10 mouse cellular contexts compared by ENCODE assay signal in the genomic region with DNA sequence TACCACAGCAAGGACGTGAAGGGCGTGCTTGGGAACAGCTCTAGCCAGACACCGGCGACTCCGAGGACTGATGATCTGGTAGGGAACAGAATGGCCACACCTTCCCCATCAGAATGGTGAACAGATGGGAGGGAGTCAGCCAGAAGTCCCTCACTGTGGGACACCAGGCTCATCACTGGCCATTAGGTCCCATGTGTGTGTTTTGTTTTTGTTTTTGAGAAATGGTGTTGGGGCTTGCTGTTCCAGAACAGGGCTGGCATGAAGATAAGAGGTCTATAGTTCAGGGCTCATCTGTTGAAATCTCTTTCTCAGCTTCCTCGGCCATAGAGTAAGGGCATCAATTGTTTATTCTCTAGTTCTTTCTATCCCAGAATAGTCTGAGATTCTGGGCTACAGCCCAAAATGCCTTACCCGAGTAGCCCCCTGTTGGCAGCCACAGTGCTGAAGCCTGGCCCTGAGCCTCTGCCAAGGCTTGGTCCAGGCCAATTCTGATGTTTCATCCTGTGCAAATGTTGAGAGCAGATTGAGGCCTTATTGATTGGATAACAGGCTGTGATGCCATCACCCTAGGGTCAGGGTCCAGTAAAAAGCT. TPM values are rescaled to one million over a fixed set of nuclear protein-coding genes. Genes with fewer than 3 reads are reported as not detected.
DNase-seq lines count a peak whose midpoint lies in the region; ATAC-seq and TF ChIP-seq lines count a peak whose summit lies in the region.
"Had no signal": no experiment of that assay in that cellular context is flagged by ENCODE, and none has a peak within 500 bp of the region (broad histone marks: within the 10 kb centered on the region; RNA-seq: fewer than 3 reads in every experiment).

No protein-coding gene starts in this region.

- TF ChIP-seq CTCF in kidney, adult 2 months (conservative IDR thresholded peaks at IDR 0.05; ENCODE audit: insufficient read depth, insufficient read length, low read depth, low read length) = no peak

- no peak for DNase-seq in hindbrain, embryonic 10.5 days (ENCODE audit: low spot score)
- DNase-seq in hindbrain, embryonic 11.5 days (ENCODE audit: low spot score) = no peak
- DNase-seq in kidney, adult 2 months = no peak
- no peak for DNase-seq in embryo, embryonic 11 days

- peak overlapping the region; percentile 36; the same call in 1 of the 2 replicates for H3K27ac ChIP-seq in hindbrain, embryonic 10.5 days
- H3K27ac ChIP-seq in hindbrain, embryonic 11.5 days (ENCODE audit: low read depth, low read length) = no peak overlapping the region
- 0 out of 2 replicates have a peak overlapping the region, but pooled peaks have one; percentile 17 for H3K27ac ChIP-seq in embryonic facial prominence, embryonic 15.5 days (replicated peaks)
- peak overlapping the region; percentile 46 for H3K27ac ChIP-seq in lung, embryonic 15.5 days
- H3K27ac ChIP-seq in kidney, adult 2 months (ENCODE audit: insufficient read depth, low read depth, low read length) = no peak overlapping the region

- no peak for ATAC-seq in hindbrain, embryonic 11.5 days (ENCODE audit: low FRiP score)
- peak; percentile 54 for ATAC-seq in cerebellum, adult (ENCODE audit: insufficient number of reproducible peaks, low FRiP score, low TSS enrichment)
- ATAC-seq in embryonic facial prominence, embryonic 15.5 days (ENCODE audit: insufficient number of reproducible peaks, low FRiP score, low TSS enrichment, low read depth) = no peak
- no peak for ATAC-seq in lung, embryonic 15.5 days (ENCODE audit: borderline replicate concordance, extremely low read depth, low FRiP score, low TSS enrichment)
- no peak for ATAC-seq in megakaryocyte, adult 5-6 weeks (ENCODE audit: poor library complexity, severe bottlenecking)

- peaks cover 5% of the 10 kb centered on the region; the same call in 1 of the 2 replicates for H3K27me3 ChIP-seq in hindbrain, embryonic 10.5 days (ENCODE audit: insufficient read depth, poor library complexity, severe bottlenecking)
- no peaks in the 10 kb centered on the region for H3K27me3 ChIP-seq in hindbrain, embryonic 11.5 days (ENCODE audit: control insufficient read depth, insufficient read depth, low read length)
- no peaks in the 10 kb centered on the region for H3K27me3 ChIP-seq in embryonic facial prominence, embryonic 15.5 days
- no peaks in the 10 kb centered on the region for H3K27me3 ChIP-seq in lung, embryonic 15.5 days
- no peaks in the 10 kb centered on the region for H3K27me3 ChIP-seq in kidney, adult 2 months (replicated peaks; ENCODE audit: control insufficient read depth, insufficient read depth, low read length)

- peaks cover 27% of the 10 kb centered on the region for H3K36me3 ChIP-seq in hindbrain, embryonic 10.5 days
- 0 out of 2 replicates have a peak, but pooled peaks cover 2% of the 10 kb centered on the region for H3K36me3 ChIP-seq in hindbrain, embryonic 11.5 days (ENCODE audit: control insufficient read depth, insufficient read depth, low read length)
- H3K36me3 ChIP-seq in embryonic facial prominence, embryonic 15.5 days = peaks cover 6% of the 10 kb centered on the region
- no peaks in the 10 kb centered on the region for H3K36me3 ChIP-seq in lung, embryonic 15.5 days
- H3K36me3 ChIP-seq in kidney, adult 2 months (ENCODE audit: control insufficient read depth, insufficient read depth, low read length) = no peaks in the 10 kb centered on the region
- H3K36me3 ChIP-seq: G1E had no signal

- no peak overlapping the region for H3K4me2 ChIP-seq in hindbrain, embryonic 11.5 days (replicated peaks; ENCODE audit: low read depth, low read length)
- no peak overlapping the region for H3K4me2 ChIP-seq in embryonic facial prominence, embryonic 15.5 days (replicated peaks)
- H3K4me2 ChIP-seq in lung, embryonic 15.5 days = no peak overlapping the region

- H3K4me1 ChIP-seq in hindbrain, embryonic 10.5 days (replicated peaks) = peaks cover 80% of the 10 kb centered on the region
- H3K4me1 ChIP-seq in hindbrain, embryonic 11.5 days (replicated peaks; ENCODE audit: control insufficient read depth, insufficient read depth, low read length) = peaks cover 21% of the 10 kb centered on the region
- peaks cover 36% of the 10 kb centered on the region for H3K4me1 ChIP-seq in embryonic facial prominence, embryonic 15.5 days
- H3K4me1 ChIP-seq in lung, embryonic 15.5 days = peaks cover 52% of the 10 kb centered on the region
- H3K4me1 ChIP-seq in kidney, adult 2 months (ENCODE audit: control insufficient read depth, insufficient read depth, low read length) = peaks cover 3% of the 10 kb centered on the region; the same call in 1 of the 2 replicates

- no peak for TF ChIP-seq POLR2A in kidney, adult 2 months (IDR thresholded peaks at IDR 0.05; ENCODE audit: low read depth, low read length)

- 81% methylated on average over 7 of the region's 7 CpGs for WGBS in hindbrain, embryonic 10.5 days
- 84% methylated on average over 7 of the region's 7 CpGs for WGBS in hindbrain, embryonic 11.5 days
- 76% methylated on average over 7 of the region's 7 CpGs for WGBS in embryonic facial prominence, embryonic 15.5 days
- WGBS in lung, embryonic 15.5 days = 64% methylated on average over 7 of the region's 7 CpGs
- WGBS in kidney, adult 2 months = 78% methylated on average over 7 of the region's 7 CpGs

- no peak overlapping the region for H3K4me3 ChIP-seq in hindbrain, embryonic 10.5 days
- H3K4me3 ChIP-seq in hindbrain, embryonic 11.5 days (ENCODE audit: low read depth, low read length) = no peak overlapping the region
- H3K4me3 ChIP-seq in embryonic facial prominence, embryonic 15.5 days (replicated peaks) = no peak overlapping the region
- H3K4me3 ChIP-seq in lung, embryonic 15.5 days = no peak overlapping the region
- H3K4me3 ChIP-seq in kidney, adult 2 months (ENCODE audit: insufficient read depth, low read depth, low read length) = no peak overlapping the region

- H3K9ac ChIP-seq in hindbrain, embryonic 11.5 days (ENCODE audit: low read depth, low read length) = no peak overlapping the region
- H3K9ac ChIP-seq in embryonic facial prominence, embryonic 15.5 days = no peak overlapping the region
- H3K9ac ChIP-seq in lung, embryonic 15.5 days = no peak overlapping the region

- no peaks in the 10 kb centered on the region for H3K9me3 ChIP-seq in hindbrain, embryonic 10.5 days
- no peaks in the 10 kb centered on the region for H3K9me3 ChIP-seq in hindbrain, embryonic 11.5 days (ENCODE audit: control insufficient read depth, low read length)
- H3K9me3 ChIP-seq in embryonic facial prominence, embryonic 15.5 days (replicated peaks) = no peaks in the 10 kb centered on the region
- no peaks in the 10 kb centered on the region for H3K9me3 ChIP-seq in lung, embryonic 15.5 days
- H3K9me3 ChIP-seq: G1E had no signal

RNA-seq across cellular contexts. Expression of gene Tppp3, which starts 4.5 kb away (rescaled TPM):
- polyA plus RNA-seq in hindbrain, embryonic 10.5 days (2016; fragmentation: Nextera tagmentation; extraction: Ambion mirVana) = 131 and 243 TPM in 2 replicates
- 206 and 218 TPM in 2 replicates for polyA plus RNA-seq in hindbrain, embryonic 11.5 days (2014; fragmentation: Nextera tagmentation; extraction: Ambion mirVana)
- 157 and 180 TPM in 2 replicates for polyA plus RNA-seq in embryonic facial prominence, embryonic 15.5 days (2015; fragmentation: Nextera tagmentation; extraction: Ambion mirVana)
- 63.3 and 63.6 TPM in 2 replicates for polyA plus RNA-seq in lung, embryonic 15.5 days (2015; fragmentation: Nextera tagmentation; extraction: Ambion mirVana)
- 11.9 and 19.3 TPM in 2 replicates for polyA plus RNA-seq in kidney, adult 2 months (2012; rRNA removed)
- total RNA-seq in megakaryocyte, adult 5-6 weeks (2015) = 2.5 and 2.9 TPM in 2 replicates
- total RNA-seq in megakaryocyte, adult 5-6 weeks (2017) = 6.5 and 13.4 TPM in 2 replicates
- total RNA-seq: G1E had no signal
- polyA plus RNA-seq: G1E had no signal

RNA-seq across cellular contexts. Expression of gene Zdhhc1, which starts 29.9 kb away (rescaled TPM):
- 23.3 and 29.2 TPM in 2 replicates for polyA plus RNA-seq in hindbrain, embryonic 10.5 days (2016; fragmentation: Nextera tagmentation; extraction: Ambion mirVana)
- 19.0 and 19.7 TPM in 2 replicates for polyA plus RNA-seq in hindbrain, embryonic 11.5 days (2014; fragmentation: Nextera tagmentation; extraction: Ambion mirVana)
- polyA plus RNA-seq in embryonic facial prominence, embryonic 15.5 days (2015; fragmentation: Nextera tagmentation; extraction: Ambion mirVana) = 55.4 and 59.8 TPM in 2 replicates
- 44.0 and 50.9 TPM in 2 replicates for polyA plus RNA-seq in lung, embryonic 15.5 days (2015; fragmentation: Nextera tagmentation; extraction: Ambion mirVana)
- polyA plus RNA-seq in kidney, adult 2 months (2012; rRNA removed) = 47.6 and 57.7 TPM in 2 replicates
- total RNA-seq in megakaryocyte, adult 5-6 weeks (2015) = 0.52 and 1.2 TPM in 2 replicates
- total RNA-seq in megakaryocyte, adult 5-6 weeks (2017) = 0.20 and 0.92 TPM in 2 replicates

RNA-seq across cellular contexts. Expression of gene Hsd11b2, which starts 51.8 kb away (rescaled TPM):
- polyA plus RNA-seq in hindbrain, embryonic 10.5 days (2016; fragmentation: Nextera tagmentation; extraction: Ambion mirVana) = 24.1 and 36.7 TPM in 2 replicates
- 19.6 and 21.1 TPM in 2 replicates for polyA plus RNA-seq in hindbrain, embryonic 11.5 days (2014; fragmentation: Nextera tagmentation; extraction: Ambion mirVana)
- polyA plus RNA-seq in embryonic facial prominence, embryonic 15.5 days (2015; fragmentation: Nextera tagmentation; extraction: Ambion mirVana) = 1.4 TPM in 2 replicates
- 2.6 and 2.8 TPM in 2 replicates for polyA plus RNA-seq in lung, embryonic 15.5 days (2015; fragmentation: Nextera tagmentation; extraction: Ambion mirVana)
- 310 and 336 TPM in 2 replicates for polyA plus RNA-seq in kidney, adult 2 months (2012; rRNA removed)
- total RNA-seq in megakaryocyte, adult 5-6 weeks (2015) = not detected in 2 replicates
- not detected in 2 replicates for total RNA-seq in megakaryocyte, adult 5-6 weeks (2017)
- total RNA-seq: G1E had no signal
- polyA plus RNA-seq: G1E had no signal

RNA-seq across cellular contexts. Expression of gene Lrrc36, which starts 53.4 kb away (rescaled TPM):
- 1.8 and 2.5 TPM in 2 replicates for polyA plus RNA-seq in hindbrain, embryonic 10.5 days (2016; fragmentation: Nextera tagmentation; extraction: Ambion mirVana)
- 2.8 and 3.0 TPM in 2 replicates for polyA plus RNA-seq in hindbrain, embryonic 11.5 days (2014; fragmentation: Nextera tagmentation; extraction: Ambion mirVana)
- 1.1 and 2.6 TPM in 2 replicates for polyA plus RNA-seq in embryonic facial prominence, embryonic 15.5 days (2015; fragmentation: Nextera tagmentation; extraction: Ambion mirVana)
- polyA plus RNA-seq in lung, embryonic 15.5 days (2015; fragmentation: Nextera tagmentation; extraction: Ambion mirVana) = 0.43 and 0.67 TPM in 2 replicates
- polyA plus RNA-seq in kidney, adult 2 months (2012; rRNA removed) = 0.33 and 0.45 TPM in 2 replicates
- 0.07 TPM in 1 of 2 replicates, not detected in the other for total RNA-seq in megakaryocyte, adult 5-6 weeks (2015)
- not detected in 2 replicates for total RNA-seq in megakaryocyte, adult 5-6 weeks (2017)
- total RNA-seq: G1E had no signal
- polyA plus RNA-seq: G1E had no signal

RNA-seq across cellular contexts. Expression of gene Kctd19, which starts 53.5 kb away (rescaled TPM):
- polyA plus RNA-seq in hindbrain, embryonic 10.5 days (2016; fragmentation: Nextera tagmentation; extraction: Ambion mirVana) = 0.12 TPM in 1 of 2 replicates, not detected in the other
- polyA plus RNA-seq in hindbrain, embryonic 11.5 days (2014; fragmentation: Nextera tagmentation; extraction: Ambion mirVana) = 0.14 TPM in 1 of 2 replicates, not detected in the other
- polyA plus RNA-seq in embryonic facial prominence, embryonic 15.5 days (2015; fragmentation: Nextera tagmentation; extraction: Ambion mirVana) = 0.05 TPM in 1 of 2 replicates, not detected in the other
- not detected in 2 replicates for polyA plus RNA-seq in lung, embryonic 15.5 days (2015; fragmentation: Nextera tagmentation; extraction: Ambion mirVana)
- 0.08 and 0.17 TPM in 2 replicates for polyA plus RNA-seq in kidney, adult 2 months (2012; rRNA removed)
- not detected in 2 replicates for total RNA-seq in megakaryocyte, adult 5-6 weeks (2015)
- not detected in 2 replicates for total RNA-seq in megakaryocyte, adult 5-6 weeks (2017)
- total RNA-seq: G1E had no signal
- polyA plus RNA-seq: G1E; liver, embryonic 16.5 days had no signal

Comparison
In these comparisons a context has a peak if more than half of its experiments do, and no peak if none do; other contexts are left out.
1. H3K27ac ChIP-seq: peak in hindbrain, embryonic 10.5 days (single experiment), embryonic facial prominence, embryonic 15.5 days (single experiment) and lung, embryonic 15.5 days (single experiment); none in hindbrain, embryonic 11.5 days (single experiment) and kidney, adult 2 months (single experiment).